Mouse (Mus musculus) cerebellum, adult 2 months (tissue): ENCODE data around the gene Lkaaear1. TPM values are rescaled to one million over a fixed set of nuclear protein-coding genes. Genes with fewer than 3 reads are reported as not detected.

Experiments
- DNase-seq, 2 experiments: peaks; one replicate each; pipeline ENCODE4 v3.0.0; 2021
- H3K27ac ChIP-seq: fragments of 200-500 bp; 2 replicates; pipeline ENCODE4 v1.5.1; 2012; ENCODE audit warnings: low read length, control low read depth, inconsistent platforms; ENCODE audit not compliant: insufficient read depth
- H3K27me3 ChIP-seq: fragments of 200-500 bp; 2 replicates; pipeline ENCODE4 v1.6.1; 2012; ENCODE audit warnings: inconsistent platforms, mild to moderate bottlenecking, low read length, moderate library complexity; ENCODE audit not compliant: control insufficient read depth, insufficient read depth
- H3K4me1 ChIP-seq: fragments of 200-500 bp; 2 replicates; pipeline ENCODE4 v1.6.1; 2011; ENCODE audit warnings: low read length; ENCODE audit not compliant: control insufficient read depth, insufficient read depth
- H3K4me3 ChIP-seq: fragments of 200-500 bp; replicated peaks from 2 replicates; pipeline ENCODE3; 2011; ENCODE audit warnings: mild to moderate bottlenecking, low read depth, low read length, control low read depth; ENCODE audit not compliant: insufficient read depth
- CTCF ChIP-seq: fragments of 200-500 bp; IDR thresholded peaks from 2 replicates; pipeline ENCODE4 v1.5.1; 2011; ENCODE audit warnings: low read depth, mild to moderate bottlenecking, control low read depth, low read length, moderate library complexity, borderline replicate concordance; ENCODE audit not compliant: insufficient read depth
- POLR2A ChIP-seq: fragments of 200-500 bp; IDR thresholded peaks from 2 replicates; pipeline ENCODE4 v1.6.1; 2011; ENCODE audit warnings: low read length, control low read depth, borderline replicate concordance; ENCODE audit not compliant: insufficient read depth
- WGBS: fragments of 180-500 bp; shearing (Covaris S2); methylation state at CpG from one replicate; pipeline ENCODE4 v1.1.7; 2018; 5-methylcytosine and 5-hydroxymethylcytosine counted together
- polyA plus RNA-seq: library from polyadenylated mRNA; depleted of rRNA; stranded (reverse); fragments of >200 nt; gene quantifications from 2 replicates; pipeline ENCODE4 v1.2.3, GENCODE M21; 2012

The Lkaaear1 gene
- polyA plus RNA-seq, 1 experiment, result not detected

GRCm38 (mm10) chr2:181673501-181673900 is 24.7 kb downstream of the Lkaaear1 start:
- H3K27ac ChIP-seq, result no peak overlapping the region
- DNase-seq, result no peak
- TF ChIP-seq POLR2A (no peak), CTCF (no peak)
- 29% methylated on average over 1 of the region's 1 CpGs for WGBS
- H3K4me3 ChIP-seq, result no peak overlapping the region
- H3K4me1 ChIP-seq, result 0 out of 2 replicates have a peak, but pooled peaks cover 7% of the 10 kb centered on the region
- H3K27me3 ChIP-seq, result peaks cover 2% of the 10 kb centered on the region; the same call in 1 of the 2 replicates

GRCm38 (mm10) chr2:181671984-181672383 is 26.3 kb downstream of the Lkaaear1 start:
- 54% methylated on average over 7 of the region's 7 CpGs for WGBS
- no peak for TF ChIP-seq CTCF
- TF ChIP-seq POLR2A, result no peak
- Histone ChIP-seq H3K4me1 (0 out of 2 replicates have a peak, but pooled peaks cover 7% of the 10 kb centered on the region), H3K27me3 (peaks cover 2% of the 10 kb centered on the region; the same call in 1 of the 2 replicates), H3K4me3 (no peak overlapping the region), H3K27ac (no peak overlapping the region)
- DNase-seq, result no peak

- H3K27ac ChIP-seq, result no peak within 1 kb of the TSS
- H3K27me3 ChIP-seq, result peaks cover 2% of the 10 kb centered on the region; the same call in 1 of the 2 replicates
- H3K4me3 ChIP-seq, result no peak within 1 kb of the TSS
- under 1% methylated on average over 43 of the region's 43 CpGs for WGBS
- H3K4me1 ChIP-seq, result 0 out of 2 replicates have a peak, but pooled peaks cover 7% of the 10 kb centered on the region
- no peak for TF ChIP-seq POLR2A
- no peak for TF ChIP-seq CTCF
- no peak for DNase-seq
These were observed 26.9 kb downstream of the Lkaaear1 start, which contains the start of gene Sox18 for GRCm38 (mm10) chr2:181671326-181671725. Sox18 (minus strand) TSS chr2:181671640.

GRCm38 (mm10) chr2:181670913-181671311 is 27.3 kb downstream of the Lkaaear1 start:
- H3K27ac ChIP-seq, result no peak overlapping the region
- peaks cover 2% of the 10 kb centered on the region; the same call in 1 of the 2 replicates for H3K27me3 ChIP-seq
- under 1% methylated on average over 41 of the region's 41 CpGs for WGBS

GRCm38 (mm10) chr2:181670285-181670912 is 27.8 kb downstream of the Lkaaear1 start:
- H3K4me3 ChIP-seq, result no peak overlapping the region
- peaks cover 2% of the 10 kb centered on the region; the same call in 1 of the 2 replicates for H3K27me3 ChIP-seq
- H3K27ac ChIP-seq, result no peak overlapping the region
- 0 out of 2 replicates have a peak, but pooled peaks cover 3% of the 10 kb centered on the region for H3K4me1 ChIP-seq
- no peak for DNase-seq
- WGBS, result 4% methylated on average over 55 of the region's 56 CpGs
- TF ChIP-seq POLR2A (no peak), CTCF (no peak)

More at GRCm38 (mm10) chr2:181670913-181671311, 27.3 kb downstream of the Lkaaear1 start:
- Histone ChIP-seq H3K4me3 (no peak overlapping the region), H3K4me1 (0 out of 2 replicates have a peak, but pooled peaks cover 7% of the 10 kb centered on the region)
- TF ChIP-seq CTCF (no peak), POLR2A (no peak)
- DNase-seq, result no peak

- Histone ChIP-seq H3K27ac (no peak overlapping the region), H3K4me3 (no peak overlapping the region), H3K4me1 (peaks cover 8% of the 10 kb centered on the region; the same call in 1 of the 2 replicates), H3K27me3 (no peaks in the 10 kb centered on the region)
- no peak for DNase-seq
- 37% methylated on average over 4 of the region's 4 CpGs for WGBS
- no peak for TF ChIP-seq CTCF
- TF ChIP-seq POLR2A, result no peak
These were observed 35.0 kb downstream of the Lkaaear1 start for GRCm38 (mm10) chr2:181663298-181663630.

GRCm38 (mm10) chr2:181662620-181663297 is 35.5 kb downstream of the Lkaaear1 start:
- no peak for DNase-seq
- Histone ChIP-seq H3K27me3 (no peaks in the 10 kb centered on the region), H3K4me1 (peaks cover 8% of the 10 kb centered on the region; the same call in 1 of the 2 replicates), H3K4me3 (no peak overlapping the region), H3K27ac (no peak overlapping the region)
- no peak for TF ChIP-seq CTCF
- no peak for TF ChIP-seq POLR2A
- 79% methylated on average over 3 of the region's 3 CpGs for WGBS
